Mouse (Mus musculus) kidney, postnatal 10 days (tissue): ENCODE measurements around the gene Stk24.

Source experiments
- DNase-seq: peaks from one replicate; pipeline ENCODE4 v3.0.0; 2021; ENCODE audit warnings: mixed read lengths

Stk24 gene

GRCm38 (mm10) chr14:121310325-121311080 lies 69.3 kb downstream of the Stk24 start:
- no peak for DNase-seq

- DNase-seq: no peak
These were observed 69.9 kb downstream of the Stk24 start for GRCm38 (mm10) chr14:121309909-121310308.

- DNase-seq: no peak
These were observed 74.3 kb downstream of the Stk24 start for GRCm38 (mm10) chr14:121305316-121306064.

GRCm38 (mm10) chr14:121304523-121304922 lies 75.3 kb downstream of the Stk24 start:
- DNase-seq: no peak

GRCm38 (mm10) chr14:121299093-121299492 lies 80.7 kb downstream of the Stk24 start:
- DNase-seq: no peak

- peak; percentile 67 for DNase-seq
These were observed 81.3 kb downstream of the Stk24 start for GRCm38 (mm10) chr14:121298537-121298936.

GRCm38 (mm10) chr14:121297103-121297502 lies 82.7 kb downstream of the Stk24 start:
- DNase-seq: no peak

- DNase-seq: no peak
These were observed 85.3 kb downstream of the Stk24 start for GRCm38 (mm10) chr14:121294484-121294883.

GRCm38 (mm10) chr14:121292391-121292790 lies 87.4 kb downstream of the Stk24 start:
- no peak for DNase-seq

GRCm38 (mm10) chr14:121291881-121292280 lies 87.9 kb downstream of the Stk24 start:
- DNase-seq: no peak

- no peak for DNase-seq
These were observed 94.3 kb downstream of the Stk24 start for GRCm38 (mm10) chr14:121285379-121286120.

- no peak for DNase-seq
These were observed 98.5 kb downstream of the Stk24 start for GRCm38 (mm10) chr14:121281336-121281710.

GRCm38 (mm10) chr14:121280601-121281335 lies 99.0 kb downstream of the Stk24 start:
- peak; percentile 49 for DNase-seq

GRCm38 (mm10) chr14:121279106-121279505 lies 100.7 kb downstream of the Stk24 start:
- peak; percentile 92 for DNase-seq

- DNase-seq: no peak
These were observed 103.8 kb downstream of the Stk24 start for GRCm38 (mm10) chr14:121276016-121276415.

GRCm38 (mm10) chr14:121274985-121275384 lies 104.8 kb downstream of the Stk24 start:
- DNase-seq: peak; percentile 42

- no peak for DNase-seq
These were observed 109.3 kb downstream of the Stk24 start for GRCm38 (mm10) chr14:121270490-121270889.

GRCm38 (mm10) chr14:121267801-121268200 lies 112.0 kb downstream of the Stk24 start:
- DNase-seq: no peak

- no peak for DNase-seq
These were observed 115.4 kb downstream of the Stk24 start for GRCm38 (mm10) chr14:121264453-121264852.

- DNase-seq: no peak
These were observed 115.9 kb downstream of the Stk24 start for GRCm38 (mm10) chr14:121263912-121264311.

- DNase-seq: no peak
These were observed 117.2 kb downstream of the Stk24 start for GRCm38 (mm10) chr14:121262606-121263005.

GRCm38 (mm10) chr14:121261229-121261879 lies 118.5 kb downstream of the Stk24 start:
- DNase-seq: no peak
